19 mouse cellular contexts compared by ENCODE assay signal in genomic region chr4:46904129-46904528, GRCm38 (mm10).
DNase-seq lines count a peak whose midpoint lies in the region; ATAC-seq and TF ChIP-seq lines count a peak whose summit lies in the region.
"Had no signal": no experiment of that assay in that cellular context is flagged by ENCODE, and none has a peak within 500 bp of the region (broad histone marks: within the 10 kb centered on the region; RNA-seq: fewer than 3 reads in every experiment).

No protein-coding gene starts in this region.

- peaks cover 11% of the 10 kb centered on the region for H3K9me3 ChIP-seq in heart, embryonic 13.5 days
- no peaks in the 10 kb centered on the region for H3K9me3 ChIP-seq in midbrain, embryonic 14.5 days (ENCODE audit: control insufficient read depth, low read length)
- H3K9me3 ChIP-seq in midbrain, embryonic 10.5 days (replicated peaks) = peaks cover 2% of the 10 kb centered on the region; the same call in 1 of the 2 replicates
- H3K9me3 ChIP-seq in liver, embryonic 16.5 days (replicated peaks; ENCODE audit: control insufficient read depth, low read length) = 0 out of 2 replicates have a peak, but pooled peaks cover 3% of the 10 kb centered on the region
- H3K9me3 ChIP-seq in lung, postnatal 0 days (ENCODE audit: low read length) = no peaks in the 10 kb centered on the region

- TF ChIP-seq CTCF in lung, postnatal 0 days (IDR thresholded peaks at IDR 0.05) = no peak
- TF ChIP-seq CTCF in kidney, adult 2 months (conservative IDR thresholded peaks at IDR 0.05; ENCODE audit: insufficient read depth, insufficient read length, low read depth, low read length) = no peak

- no peak overlapping the region for H3K27ac ChIP-seq in heart, embryonic 13.5 days (replicated peaks)
- 0 out of 2 replicates have a peak overlapping the region, but pooled peaks have one; percentile 45 for H3K27ac ChIP-seq in midbrain, embryonic 14.5 days (replicated peaks; ENCODE audit: low read depth, low read length)
- no peak overlapping the region for H3K27ac ChIP-seq in midbrain, embryonic 10.5 days (replicated peaks)
- H3K27ac ChIP-seq in liver, embryonic 16.5 days (ENCODE audit: low read length) = peak overlapping the region; percentile 48; the same call in 1 of the 2 replicates
- H3K27ac ChIP-seq in lung, postnatal 0 days (ENCODE audit: low read length) = no peak overlapping the region
- H3K27ac ChIP-seq in kidney, adult 2 months (ENCODE audit: insufficient read depth, low read depth, low read length) = no peak overlapping the region
- H3K27ac ChIP-seq: embryonic facial prominence, embryonic 13.5 days; macrophage had no signal

- no peak for ATAC-seq in heart, embryonic 13.5 days (ENCODE audit: extremely low read depth, insufficient number of reproducible peaks, low FRiP score, low TSS enrichment)
- no peak for ATAC-seq in midbrain, embryonic 14.5 days (ENCODE audit: low FRiP score, low TSS enrichment)
- peak; percentile 83 for ATAC-seq in liver, embryonic 16.5 days (ENCODE audit: low read depth)
- ATAC-seq in lung, postnatal 0 days = no peak
- ATAC-seq: inflammation-experienced regulatory T-cells, adult 6 months; Patski had no signal

- H3K9ac ChIP-seq in heart, embryonic 13.5 days = no peak overlapping the region
- no peak overlapping the region for H3K9ac ChIP-seq in midbrain, embryonic 14.5 days (replicated peaks; ENCODE audit: low read length)
- no peak overlapping the region for H3K9ac ChIP-seq in liver, embryonic 16.5 days (ENCODE audit: low read depth, low read length)
- no peak overlapping the region for H3K9ac ChIP-seq in lung, postnatal 0 days (replicated peaks; ENCODE audit: low read depth)
- H3K9ac ChIP-seq: embryonic facial prominence, embryonic 13.5 days had no signal

- TF ChIP-seq EP300 in lung, postnatal 0 days (IDR thresholded peaks at IDR 0.05) = no peak

- no peaks in the 10 kb centered on the region for H3K36me3 ChIP-seq in heart, embryonic 13.5 days
- H3K36me3 ChIP-seq in midbrain, embryonic 14.5 days (ENCODE audit: control insufficient read depth, insufficient read depth, low read length) = no peaks in the 10 kb centered on the region
- no peaks in the 10 kb centered on the region for H3K36me3 ChIP-seq in midbrain, embryonic 10.5 days
- no peaks in the 10 kb centered on the region for H3K36me3 ChIP-seq in liver, embryonic 16.5 days (ENCODE audit: control insufficient read depth, insufficient read depth)
- no peaks in the 10 kb centered on the region for H3K36me3 ChIP-seq in lung, postnatal 0 days (ENCODE audit: insufficient read depth, low read length)
- no peaks in the 10 kb centered on the region for H3K36me3 ChIP-seq in kidney, adult 2 months (ENCODE audit: control insufficient read depth, insufficient read depth, low read length)
- H3K36me3 ChIP-seq: embryonic facial prominence, embryonic 13.5 days had no signal

- DNase-seq in heart, adult 18-20 months = no peak
- DNase-seq in midbrain, embryonic 14.5 days = peak; percentile 44
- DNase-seq in midbrain, embryonic 10.5 days (ENCODE audit: low spot score) = no peak
- no peak for DNase-seq in kidney, postnatal 10 days
- DNase-seq in lung, postnatal 0 days (ENCODE audit: low spot score) = no peak
- no peak for DNase-seq in kidney, adult 2 months
- DNase-seq: cerebellum, adult 11-12 months; kidney, postnatal 36 days; layer of hippocampus, postnatal 36 days; left cerebral cortex, postnatal 4 days; lung, adult 2 months; right cerebral cortex, postnatal 14 days; thymus, postnatal 25 days had no signal

- peaks cover 13% of the 10 kb centered on the region for H3K4me1 ChIP-seq in heart, embryonic 13.5 days
- peaks cover 4% of the 10 kb centered on the region; the same call in 1 of the 2 replicates for H3K4me1 ChIP-seq in midbrain, embryonic 14.5 days (ENCODE audit: control insufficient read depth, insufficient read depth, low read length)
- no peaks in the 10 kb centered on the region for H3K4me1 ChIP-seq in midbrain, embryonic 10.5 days
- peaks cover 44% of the 10 kb centered on the region for H3K4me1 ChIP-seq in liver, embryonic 16.5 days (ENCODE audit: control insufficient read depth, low read depth, low read length)
- H3K4me1 ChIP-seq in lung, postnatal 0 days (ENCODE audit: insufficient read depth, low read depth, low read length) = no peaks in the 10 kb centered on the region
- no peaks in the 10 kb centered on the region for H3K4me1 ChIP-seq in kidney, adult 2 months (ENCODE audit: control insufficient read depth, insufficient read depth, low read length)
- H3K4me1 ChIP-seq: embryonic facial prominence, embryonic 13.5 days had no signal

- TF ChIP-seq POLR2A in kidney, adult 2 months (IDR thresholded peaks at IDR 0.05; ENCODE audit: low read depth, low read length) = no peak

- 24% methylated on average over 12 of the region's 12 CpGs for WGBS in heart, embryonic 13.5 days
- WGBS in midbrain, embryonic 14.5 days = 79% methylated on average over 12 of the region's 12 CpGs
- WGBS in midbrain, embryonic 10.5 days = 91% methylated on average over 12 of the region's 12 CpGs
- 20% methylated on average over 12 of the region's 12 CpGs for WGBS in liver, embryonic 16.5 days (ENCODE audit: insufficient replicate concordance)
- WGBS in lung, postnatal 0 days = 66% methylated on average over 12 of the region's 12 CpGs
- WGBS in kidney, adult 2 months = 42% methylated on average over 12 of the region's 12 CpGs

- H3K4me2 ChIP-seq in heart, embryonic 13.5 days = peak overlapping the region; percentile 25
- no peak overlapping the region for H3K4me2 ChIP-seq in midbrain, embryonic 14.5 days (ENCODE audit: low read length)
- H3K4me2 ChIP-seq in liver, embryonic 16.5 days (ENCODE audit: low read depth, low read length) = peak overlapping the region; percentile 0; the same call in 1 of the 2 replicates
- H3K4me2 ChIP-seq in lung, postnatal 0 days (replicated peaks; ENCODE audit: low read depth, low read length) = no peak overlapping the region
- H3K4me2 ChIP-seq: embryonic facial prominence, embryonic 13.5 days had no signal

- H3K4me3 ChIP-seq in heart, embryonic 13.5 days = no peak overlapping the region
- H3K4me3 ChIP-seq in midbrain, embryonic 14.5 days (replicated peaks; ENCODE audit: low read depth, low read length) = no peak overlapping the region
- H3K4me3 ChIP-seq in midbrain, embryonic 10.5 days = no peak overlapping the region
- H3K4me3 ChIP-seq in liver, embryonic 16.5 days (ENCODE audit: low read depth, low read length) = no peak overlapping the region
- no peak overlapping the region for H3K4me3 ChIP-seq in lung, postnatal 0 days (ENCODE audit: low read depth, low read length)
- H3K4me3 ChIP-seq in kidney, adult 2 months (ENCODE audit: insufficient read depth, low read depth, low read length) = no peak overlapping the region
- H3K4me3 ChIP-seq: embryonic facial prominence, embryonic 13.5 days had no signal

- peaks cover 19% of the 10 kb centered on the region; the same call in 1 of the 2 replicates for H3K27me3 ChIP-seq in heart, embryonic 13.5 days (replicated peaks)
- H3K27me3 ChIP-seq in midbrain, embryonic 14.5 days (ENCODE audit: control insufficient read depth, insufficient read depth, low read length) = no peaks in the 10 kb centered on the region
- no peaks in the 10 kb centered on the region for H3K27me3 ChIP-seq in midbrain, embryonic 10.5 days (ENCODE audit: low read depth, poor library complexity, severe bottlenecking)
- H3K27me3 ChIP-seq in liver, embryonic 16.5 days (ENCODE audit: control insufficient read depth, insufficient read depth, low read depth, low read length) = no peaks in the 10 kb centered on the region
- H3K27me3 ChIP-seq in lung, postnatal 0 days (replicated peaks; ENCODE audit: insufficient read depth, low read length) = no peaks in the 10 kb centered on the region
- no peaks in the 10 kb centered on the region for H3K27me3 ChIP-seq in kidney, adult 2 months (replicated peaks; ENCODE audit: control insufficient read depth, insufficient read depth, low read length)
- H3K27me3 ChIP-seq: embryonic facial prominence, embryonic 13.5 days had no signal

Comparison
In these comparisons a context has a peak if more than half of its experiments do, and no peak if none do; other contexts are left out.
1. H3K27ac ChIP-seq: peak in midbrain, embryonic 14.5 days (single experiment) and liver, embryonic 16.5 days (single experiment); none in heart, embryonic 13.5 days (single experiment), midbrain, embryonic 10.5 days (single experiment), lung, postnatal 0 days (single experiment) and kidney, adult 2 months (single experiment).
2. H3K4me2 ChIP-seq: peak in heart, embryonic 13.5 days (single experiment) and liver, embryonic 16.5 days (single experiment); none in midbrain, embryonic 14.5 days (single experiment) and lung, postnatal 0 days (single experiment).